23 mouse cellular contexts compared by ENCODE assay signal in the genomic region with DNA sequence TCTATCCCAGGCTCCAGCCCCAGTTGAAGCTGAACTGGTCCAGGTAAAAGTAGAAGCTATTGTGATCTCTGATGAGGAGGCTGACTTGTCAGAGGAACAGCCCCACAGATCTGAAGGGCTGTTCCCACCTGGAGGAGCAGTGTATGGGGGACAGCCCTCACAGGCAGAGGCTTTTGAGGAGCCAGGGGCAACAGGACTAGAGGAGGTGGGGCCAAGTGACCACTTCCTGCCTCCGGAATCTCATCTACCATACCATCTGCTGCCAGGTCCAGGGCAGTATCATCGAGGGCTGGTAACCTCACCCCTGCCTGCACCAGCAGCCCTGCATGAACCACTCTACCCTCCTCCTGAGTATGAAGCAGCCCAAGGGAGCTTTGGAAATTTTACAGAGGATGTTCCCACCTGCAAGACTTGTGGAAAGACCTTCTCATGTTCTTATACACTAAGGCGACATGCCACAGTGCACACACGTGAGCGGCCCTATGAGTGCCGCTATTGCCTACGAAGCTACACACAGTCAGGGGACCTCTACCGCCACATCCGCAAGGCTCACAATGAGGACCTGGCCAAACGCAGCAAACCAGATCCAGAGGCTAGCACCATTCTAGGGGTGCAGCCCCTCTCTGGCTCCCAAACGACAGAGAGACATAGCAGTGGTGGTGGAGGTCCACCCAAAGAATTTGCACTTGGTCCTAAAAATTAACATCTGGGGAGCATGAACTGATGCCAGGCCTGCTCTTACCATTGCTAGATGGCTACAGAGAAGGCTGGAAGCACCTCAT. TPM values are rescaled to one million over a fixed set of nuclear protein-coding genes. Genes with fewer than 3 reads are reported as not detected.
DNase-seq lines count a peak whose midpoint lies in the region; ATAC-seq lines count a peak whose summit lies in the region.
"Had no signal": no experiment of that assay in that cellular context is flagged by ENCODE, and none has a peak within 500 bp of the region (broad histone marks: within the 10 kb centered on the region; RNA-seq: fewer than 3 reads in every experiment).

No protein-coding gene starts in this region.

- no peaks in the 10 kb centered on the region for H3K9me3 ChIP-seq in liver, embryonic 11.5 days (ENCODE audit: control insufficient read depth, low read length)
- H3K9me3 ChIP-seq: forebrain, embryonic 13.5 days; heart, embryonic 15.5 days; midbrain, embryonic 13.5 days had no signal

- H3K4me2 ChIP-seq in liver, embryonic 11.5 days, result peak overlapping the region; percentile 33

- WGBS in liver, embryonic 11.5 days, result 73% methylated on average over 11 of the region's 11 CpGs

- no peak overlapping the region for H3K27ac ChIP-seq in liver, embryonic 11.5 days (ENCODE audit: low read depth, low read length)
- H3K27ac ChIP-seq: forebrain, embryonic 13.5 days; heart, embryonic 15.5 days; hindbrain, embryonic 14.5 days; liver, embryonic 14.5 days; midbrain, embryonic 13.5 days had no signal

- H3K36me3 ChIP-seq in liver, embryonic 11.5 days (ENCODE audit: control insufficient read depth, insufficient read depth, low read length), result peaks cover 13% of the 10 kb centered on the region; the same call in 1 of the 2 replicates

- no peak overlapping the region for H3K9ac ChIP-seq in liver, embryonic 11.5 days (ENCODE audit: low read depth, low read length)
- H3K9ac ChIP-seq: heart, embryonic 15.5 days; liver, embryonic 14.5 days had no signal

- ATAC-seq in liver, embryonic 11.5 days (replicated peaks; ENCODE audit: low FRiP score), result no peak
- peak; percentile 23 for ATAC-seq in granulocyte monocyte progenitor cell, adult 5-6 weeks (replicated peaks; ENCODE audit: poor library complexity, severe bottlenecking)
- ATAC-seq: forebrain, embryonic 13.5 days; midbrain, embryonic 13.5 days had no signal

- no peaks in the 10 kb centered on the region for H3K27me3 ChIP-seq in liver, embryonic 11.5 days (replicated peaks; ENCODE audit: control insufficient read depth, insufficient read depth, low read length)
- H3K27me3 ChIP-seq: heart, embryonic 15.5 days; midbrain, embryonic 13.5 days had no signal

- peak overlapping the region; percentile 59; the same call in 1 of the 2 replicates for H3K4me3 ChIP-seq in liver, embryonic 11.5 days (ENCODE audit: low read depth, low read length)
- H3K4me3 ChIP-seq: forebrain, embryonic 13.5 days; heart, embryonic 15.5 days had no signal

- peak; percentile 48 for DNase-seq in cerebellum, adult 9-10 months
- no peak for DNase-seq in cerebellum, adult 11-12 months
- no peak for DNase-seq in liver, embryonic 11.5 days (ENCODE audit: low spot score)
- DNase-seq in liver (no peak), 3T3-L1 (ENCODE audit: low read depth, low spot score) (peak; percentile 30)
- DNase-seq in right cerebral cortex, adult 18-20 months, result no peak
- no peak for DNase-seq in T-cell, adult 2 months (ENCODE audit: low spot score)
- DNase-seq: adrenal gland, postnatal 14 days; cerebellum, adult 9-11 months; gastrocnemius, postnatal 25 days; heart, postnatal 36 days; kidney, adult 8-10 months; kidney, postnatal 10 days; lung, postnatal 4 days; right cerebral cortex, postnatal 4 days; thymus, adult 18-20 months; thymus, postnatal 36 days had no signal

- peaks cover 18% of the 10 kb centered on the region for H3K4me1 ChIP-seq in liver, embryonic 11.5 days (replicated peaks; ENCODE audit: control insufficient read depth, insufficient read depth, low read length)

RNA-seq across cellular contexts. Expression of a gene that starts 1.7 kb away (rescaled TPM):
- 3.2 and 4.1 TPM in 2 replicates for polyA plus RNA-seq in liver, embryonic 11.5 days (2014; fragmentation: Nextera tagmentation; extraction: Ambion mirVana)
- 3.1 TPM in 2 replicates for total RNA-seq in granulocyte monocyte progenitor cell, adult 5-6 weeks (2014; fragmentation: Nextera tagmentation)
- 2.7 and 3.0 TPM in 2 replicates for total RNA-seq in granulocyte monocyte progenitor cell, adult 5-6 weeks (2017)

RNA-seq across cellular contexts. Expression of a gene that starts 5.7 kb away (rescaled TPM):
- 152 and 159 TPM in 2 replicates for polyA plus RNA-seq in liver, embryonic 11.5 days (2014; fragmentation: Nextera tagmentation; extraction: Ambion mirVana)
- total RNA-seq in granulocyte monocyte progenitor cell, adult 5-6 weeks (2014; fragmentation: Nextera tagmentation), result 112 and 148 TPM in 2 replicates
- total RNA-seq in granulocyte monocyte progenitor cell, adult 5-6 weeks (2017), result 51.7 and 69.8 TPM in 2 replicates

RNA-seq across cellular contexts. Expression of a gene that starts 15.1 kb away (rescaled TPM):
- 43.8 and 46.8 TPM in 2 replicates for polyA plus RNA-seq in liver, embryonic 11.5 days (2014; fragmentation: Nextera tagmentation; extraction: Ambion mirVana)
- total RNA-seq in granulocyte monocyte progenitor cell, adult 5-6 weeks (2014; fragmentation: Nextera tagmentation), result 41.3 and 42.1 TPM in 2 replicates
- total RNA-seq in granulocyte monocyte progenitor cell, adult 5-6 weeks (2017), result 62.8 and 65.0 TPM in 2 replicates

RNA-seq across cellular contexts. Expression of a gene that starts 15.7 kb away (rescaled TPM):
- 5.5 and 6.4 TPM in 2 replicates for polyA plus RNA-seq in liver, embryonic 11.5 days (2014; fragmentation: Nextera tagmentation; extraction: Ambion mirVana)
- total RNA-seq in granulocyte monocyte progenitor cell, adult 5-6 weeks (2014; fragmentation: Nextera tagmentation), result 71.4 and 85.1 TPM in 2 replicates
- total RNA-seq in granulocyte monocyte progenitor cell, adult 5-6 weeks (2017), result 82.8 and 88.5 TPM in 2 replicates

RNA-seq across cellular contexts. Expression of a gene that starts 17.9 kb away (rescaled TPM):
- polyA plus RNA-seq in liver, embryonic 11.5 days (2014; fragmentation: Nextera tagmentation; extraction: Ambion mirVana), result 25.9 TPM in 2 replicates
- 19.1 and 20.5 TPM in 2 replicates for total RNA-seq in granulocyte monocyte progenitor cell, adult 5-6 weeks (2014; fragmentation: Nextera tagmentation)
- 10.0 and 15.6 TPM in 2 replicates for total RNA-seq in granulocyte monocyte progenitor cell, adult 5-6 weeks (2017)

Comparison
In these comparisons a context has a peak if more than half of its experiments do, and no peak if none do; other contexts are left out.
1. DNase-seq: peak in cerebellum, adult 9-10 months (single experiment) and 3T3-L1 (single experiment); none in cerebellum, adult 11-12 months (single experiment), liver, embryonic 11.5 days (single experiment), liver (single experiment), right cerebral cortex, adult 18-20 months (single experiment) and T-cell, adult 2 months (single experiment).